Mouse (Mus musculus): ENCODE results near the gene Macf1.

Gene Macf1

DNA sequence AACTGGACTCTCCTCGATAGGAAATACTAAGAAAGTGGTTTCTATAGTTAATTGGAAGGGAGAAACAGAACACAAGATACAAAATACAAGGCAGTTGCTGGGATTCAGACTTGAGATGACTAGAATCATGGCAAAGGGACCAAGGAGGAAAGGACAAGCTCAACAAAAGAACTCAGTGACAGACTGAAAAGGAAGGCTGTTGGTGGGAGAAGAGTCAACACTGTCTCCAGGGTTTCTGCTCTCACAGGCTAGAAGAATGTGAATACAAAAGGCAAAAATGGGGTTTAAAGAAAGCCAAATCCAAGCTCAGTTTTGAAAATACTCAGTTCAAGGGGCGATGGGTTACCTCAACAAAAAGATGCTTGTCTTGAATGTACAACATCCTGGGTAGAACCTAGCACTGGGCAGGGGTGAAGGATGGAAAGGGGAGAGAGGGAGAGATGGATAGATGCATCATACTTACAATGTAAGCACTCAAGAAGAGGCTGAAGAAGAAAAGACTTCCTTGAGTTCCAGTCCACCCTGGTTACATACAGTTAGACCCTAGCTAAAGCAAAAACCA, 81.4 kb downstream of the Macf1 start:
- no peak for DNase-seq (ENCODE audit: extremely low read depth, insufficient read length, low spot score)

DNA sequence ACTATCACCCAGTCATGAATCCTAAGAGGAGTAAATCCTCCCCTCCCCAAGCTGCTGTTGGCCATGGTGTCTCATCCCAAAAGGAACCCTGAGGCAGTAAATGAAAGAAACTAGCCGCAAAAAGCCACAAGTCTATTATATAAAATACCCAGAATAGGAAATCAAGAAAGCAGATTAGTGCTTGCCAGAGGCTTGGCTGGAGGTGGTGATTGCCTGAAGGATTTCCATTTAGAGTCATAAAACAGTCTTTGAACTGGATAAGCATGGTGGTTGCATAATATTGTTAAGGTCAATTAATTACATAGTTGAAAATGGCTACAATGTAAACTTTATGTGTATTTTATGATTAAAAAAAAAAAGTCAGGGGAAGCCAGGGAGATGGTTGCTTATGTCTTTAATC, 83.1 kb downstream of the Macf1 start:
- DNase-seq (ENCODE audit: extremely low read depth, insufficient read length, low spot score), result no peak

DNA sequence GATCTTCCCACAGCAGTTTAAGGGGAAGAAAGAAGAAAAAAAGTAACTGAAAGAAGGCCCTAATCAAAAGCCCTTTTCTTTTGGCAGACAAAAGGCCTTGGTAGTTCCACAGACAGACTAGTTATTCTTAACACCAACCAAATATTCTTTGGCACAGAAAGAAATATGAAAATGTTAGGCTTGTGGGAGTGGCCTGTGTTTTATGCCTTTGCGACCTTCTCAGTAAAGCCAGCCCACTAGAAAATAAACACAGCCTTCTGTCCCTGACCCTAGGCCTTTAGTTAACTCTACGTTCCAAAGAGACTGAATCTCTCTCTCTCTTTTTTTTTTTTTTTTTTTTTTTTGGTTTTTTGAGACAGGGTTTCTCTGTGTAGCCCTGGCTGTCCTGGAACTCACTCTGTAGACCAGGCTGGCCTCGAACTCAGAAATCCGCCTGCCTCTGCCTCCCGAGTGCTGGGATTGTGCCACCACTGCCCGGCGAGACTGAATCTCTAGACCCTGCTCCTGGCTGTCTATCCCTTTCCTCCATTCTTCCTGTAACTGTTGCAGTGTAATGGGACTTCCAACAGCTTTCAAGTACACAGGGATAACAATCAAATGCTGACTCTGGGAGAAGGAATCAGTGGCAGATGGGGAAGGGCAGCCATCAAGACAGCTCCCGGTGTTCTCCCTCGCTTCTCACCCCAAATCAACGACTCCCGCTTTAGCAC, 85.5 kb downstream of the Macf1 start:
- DNase-seq (ENCODE audit: extremely low read depth, insufficient read length, low spot score), result no peak

DNA sequence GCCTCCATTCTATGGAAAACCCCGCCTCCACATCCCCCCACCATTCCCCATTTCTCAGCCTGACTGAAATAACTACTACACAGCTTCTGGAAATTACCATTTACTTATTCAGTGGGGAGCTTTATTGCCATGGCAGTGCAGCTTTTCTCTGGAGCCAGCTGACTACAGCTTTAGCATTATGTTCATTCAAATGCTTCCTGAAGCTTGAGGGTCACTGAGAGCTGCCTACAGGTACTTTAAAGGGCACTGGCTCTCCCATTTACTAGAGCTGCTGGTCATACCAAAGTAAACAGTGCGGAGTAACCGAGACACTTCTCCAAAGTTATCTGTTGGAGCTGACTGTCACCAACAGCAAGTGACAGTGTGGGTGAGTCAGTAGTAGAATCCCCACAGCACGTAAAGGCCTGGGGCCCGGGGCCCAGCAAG, 89.8 kb downstream of the Macf1 start:
- DNase-seq (ENCODE audit: extremely low read depth, insufficient read length, low spot score), result no peak

DNA sequence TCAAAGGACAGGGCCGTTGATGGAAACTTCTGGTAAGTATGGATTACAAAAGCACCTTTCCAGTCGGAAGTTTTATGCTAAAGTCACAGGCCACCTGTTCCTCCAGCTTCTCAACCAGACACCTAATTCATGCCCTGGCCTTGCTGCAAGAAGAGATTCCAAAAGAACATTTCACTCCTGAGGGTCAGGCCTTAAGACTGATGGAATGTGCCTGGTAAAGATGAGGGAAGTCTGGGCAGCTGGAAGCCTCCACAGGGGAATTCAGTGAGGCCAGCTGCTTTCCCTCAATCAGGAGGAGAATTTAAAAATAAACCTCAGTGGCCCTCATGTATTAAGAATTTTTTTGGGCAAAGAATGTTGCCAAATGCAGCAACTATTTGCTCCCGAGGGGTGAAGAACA, 90.5 kb downstream of the Macf1 start:
- no peak for DNase-seq (ENCODE audit: extremely low read depth, insufficient read length, low spot score)

DNA sequence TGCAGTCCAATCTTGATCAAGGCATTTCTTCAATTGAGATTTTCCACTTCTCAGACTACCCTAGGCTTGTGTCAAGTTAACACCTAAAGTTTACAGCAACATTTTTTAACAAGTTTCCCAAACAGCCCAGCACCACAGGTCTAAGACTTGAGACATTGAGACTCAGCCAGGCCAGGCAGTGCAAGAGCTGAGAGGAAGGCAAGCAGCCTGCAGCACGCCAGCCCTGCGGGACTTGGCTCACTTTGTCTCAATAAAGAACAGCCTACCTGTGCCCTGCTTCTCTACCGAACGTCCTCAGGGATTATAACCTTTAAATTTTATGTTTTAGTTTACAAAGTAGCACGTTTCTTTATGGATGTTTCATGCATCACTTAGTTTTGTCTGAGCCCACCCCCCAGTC, 92.1 kb downstream of the Macf1 start:
- DNase-seq (ENCODE audit: extremely low read depth, insufficient read length, low spot score), result no peak

DNA sequence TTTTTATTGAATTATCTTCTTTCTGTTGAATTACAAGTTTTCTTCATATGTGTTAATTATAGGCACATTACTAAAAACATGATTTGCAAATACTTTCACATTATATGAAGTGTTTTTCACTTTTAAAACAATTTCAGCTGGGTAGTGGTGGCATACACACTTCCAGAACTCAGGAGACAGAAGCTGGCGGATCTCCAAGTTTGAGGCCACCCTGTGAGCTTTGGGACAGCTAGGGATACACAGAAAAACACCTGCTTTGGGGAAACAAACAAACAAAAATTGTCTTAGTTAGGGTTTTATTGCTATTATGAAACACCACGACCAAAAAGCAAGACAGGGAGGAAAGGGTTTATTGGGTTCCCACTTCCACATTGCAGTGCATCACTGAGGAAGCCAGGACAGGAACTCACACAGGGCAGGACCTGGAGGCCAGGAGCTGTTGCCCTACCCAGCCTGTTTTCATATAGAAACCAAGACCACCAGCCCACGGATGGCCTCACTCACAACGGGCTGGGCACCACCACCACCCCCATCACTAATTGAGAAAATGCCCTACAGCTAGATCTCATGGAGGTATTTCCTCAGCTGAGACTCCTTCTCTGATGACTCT, 93.0 kb downstream of the Macf1 start:
- DNase-seq (ENCODE audit: extremely low read depth, insufficient read length, low spot score), result no peak

DNA sequence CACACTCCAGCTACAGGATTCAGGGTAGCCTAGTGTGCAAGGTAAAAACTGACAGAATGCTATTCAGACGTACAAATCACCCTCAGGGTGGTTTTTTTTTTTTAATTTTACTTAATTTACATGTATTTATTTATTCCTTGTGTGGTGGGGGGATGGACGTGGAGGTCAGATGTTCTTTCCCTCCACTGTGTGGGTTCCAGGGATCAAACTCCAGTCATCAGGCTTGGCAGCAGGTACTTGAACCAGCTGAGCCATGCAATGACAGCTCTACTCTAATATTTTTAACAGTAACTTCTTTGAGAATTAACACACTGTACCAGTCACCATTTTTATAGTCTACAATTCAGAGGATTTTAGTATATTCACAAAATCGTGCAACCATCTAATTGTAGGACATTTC, 94.7 kb downstream of the Macf1 start:
- no peak for DNase-seq (ENCODE audit: extremely low read depth, insufficient read length, low spot score)

DNA sequence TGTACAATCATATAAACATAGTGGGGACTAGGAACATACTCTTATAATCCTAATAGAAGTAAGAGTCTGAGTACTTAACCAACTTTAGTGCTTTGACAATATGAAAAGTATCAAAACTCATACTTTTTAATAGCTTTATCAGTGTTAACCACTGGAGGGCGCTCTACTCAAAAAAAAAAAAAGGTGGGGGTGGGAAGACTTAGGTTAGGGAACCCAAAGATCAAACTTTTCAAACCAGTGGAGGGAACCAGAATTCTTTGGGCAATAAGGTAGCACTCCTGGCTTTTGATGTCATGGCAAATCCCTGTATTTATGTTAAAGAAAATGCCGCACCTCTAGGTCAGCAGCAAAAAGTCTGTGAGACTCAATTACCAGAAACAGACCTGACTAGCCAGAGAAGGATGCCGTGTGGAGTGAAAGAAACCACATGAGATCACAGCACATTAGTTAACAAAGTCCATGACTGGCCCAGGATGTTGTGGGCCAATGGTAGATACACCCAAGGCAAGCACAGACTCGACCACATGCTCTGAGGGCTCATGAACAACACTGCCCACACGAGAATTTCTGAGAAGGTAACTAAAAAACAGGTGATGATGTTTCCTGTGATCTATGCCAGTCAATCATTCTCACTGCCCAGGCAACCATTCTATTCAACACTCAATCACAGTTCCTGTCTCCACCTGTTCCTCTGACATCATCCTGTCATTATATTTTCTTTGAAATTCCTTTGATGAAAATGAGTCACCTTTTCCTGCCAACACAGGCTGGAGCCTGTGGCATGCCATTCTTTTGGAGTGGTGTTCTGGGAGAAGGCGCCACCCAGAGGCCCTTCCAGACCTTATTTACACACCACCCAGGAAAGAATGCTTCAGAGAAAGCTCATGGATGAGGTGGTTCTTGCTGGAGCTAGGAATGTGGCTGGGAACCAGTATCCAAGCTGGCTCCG, 95.5 kb downstream of the Macf1 start:
- peak; percentile 62 for DNase-seq (ENCODE audit: extremely low read depth, insufficient read length, low spot score)

DNA sequence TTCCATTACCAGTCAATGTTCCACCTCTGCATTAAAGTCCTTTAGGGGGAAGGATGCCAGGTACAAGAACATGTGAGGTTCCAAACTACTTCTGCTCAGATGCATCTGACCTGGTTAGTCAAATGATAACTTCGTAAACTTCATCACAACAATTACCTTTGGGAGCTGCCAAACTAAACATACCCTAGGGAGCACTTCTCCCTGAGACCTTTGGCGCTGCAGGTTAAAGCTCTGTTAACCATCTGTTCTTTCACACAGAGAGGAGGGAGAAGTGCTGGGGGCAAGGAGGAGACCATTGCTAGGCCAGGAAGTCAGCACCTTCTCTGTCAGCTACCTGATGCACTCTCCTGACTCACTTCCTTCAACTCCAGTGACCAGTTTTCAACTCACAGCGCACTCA, 96.5 kb downstream of the Macf1 start:
- DNase-seq (ENCODE audit: extremely low read depth, insufficient read length, low spot score), result no peak

DNA sequence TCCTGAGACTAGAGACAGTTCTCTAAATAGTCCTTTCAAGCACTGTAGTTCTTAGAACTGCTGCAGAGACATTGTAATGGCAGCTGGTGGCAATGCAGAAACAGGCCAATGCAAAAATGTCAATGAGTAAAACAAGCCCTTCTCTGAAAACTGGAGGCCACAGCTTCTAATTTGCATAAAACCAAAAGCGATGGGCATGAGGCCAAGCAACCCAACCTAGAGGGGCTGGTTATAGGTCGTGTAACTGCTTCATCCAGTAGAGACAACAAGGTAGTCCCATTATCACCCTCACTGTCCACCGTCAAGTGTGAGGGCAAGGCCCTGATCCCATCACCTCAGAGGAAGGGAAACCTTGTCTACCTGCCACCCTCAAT, 99.5 kb downstream of the Macf1 start:
- no peak for DNase-seq (ENCODE audit: extremely low read depth, insufficient read length, low spot score)

DNA sequence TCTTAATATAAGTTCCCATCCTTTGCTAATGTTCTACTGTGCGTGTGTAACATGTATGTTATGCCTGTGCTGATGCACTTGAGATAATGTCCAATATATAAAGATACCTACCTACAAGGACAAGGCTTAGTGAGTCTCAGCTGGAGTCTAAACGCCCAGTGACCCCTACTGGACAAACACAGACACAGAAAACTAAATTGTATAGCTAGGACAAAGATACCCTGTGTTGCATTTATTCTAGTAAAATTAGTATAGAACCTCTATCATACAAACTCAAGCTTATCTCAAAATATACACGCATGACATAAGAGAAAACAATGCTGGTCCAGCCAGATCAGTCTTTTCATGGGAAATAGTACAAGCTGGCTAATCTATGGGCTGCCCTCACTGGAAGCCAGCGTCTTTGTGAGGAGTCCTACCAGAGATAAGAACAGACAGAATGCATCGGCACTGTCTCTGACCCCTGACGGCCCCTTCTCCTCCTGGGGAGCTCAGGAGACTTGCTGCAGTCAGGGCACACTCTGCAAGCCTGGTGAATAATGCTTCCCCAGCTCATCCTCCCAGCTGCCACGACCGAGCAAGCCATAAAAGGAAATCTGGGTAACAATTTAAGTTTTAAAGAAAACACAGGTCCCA, 100.0 kb downstream of the Macf1 start:
- DNase-seq (ENCODE audit: extremely low read depth, insufficient read length, low spot score), result no peak

DNA sequence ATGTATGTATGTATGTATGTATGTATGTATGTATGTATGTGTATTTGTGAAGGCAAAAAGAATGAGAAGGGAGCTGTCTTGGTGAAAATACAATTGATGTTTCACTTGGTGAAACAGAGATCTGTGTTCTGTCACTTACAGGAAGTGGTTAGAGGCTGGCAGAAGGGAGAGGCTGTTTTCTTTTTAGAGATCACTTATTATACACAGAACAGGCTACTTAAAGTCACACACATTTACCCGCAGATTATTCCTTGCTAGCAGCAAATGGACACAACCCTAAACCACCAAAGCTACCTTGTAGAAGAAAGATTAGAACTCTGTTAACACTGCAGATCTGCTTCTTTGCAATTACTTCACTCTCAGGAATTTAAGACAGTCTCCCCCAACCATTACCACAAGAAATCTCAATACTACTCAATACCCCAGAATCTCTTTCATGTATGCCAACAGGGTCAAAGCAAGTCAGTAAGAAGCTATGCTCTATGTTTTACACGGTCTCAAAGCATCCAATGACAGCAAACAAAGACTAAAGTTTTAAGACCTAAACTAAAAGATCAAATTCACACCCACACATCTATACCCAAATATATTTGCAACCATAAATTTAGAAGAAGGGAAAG, 106.6 kb downstream of the Macf1 start:
- DNase-seq (ENCODE audit: extremely low read depth, insufficient read length, low spot score), result no peak

DNA sequence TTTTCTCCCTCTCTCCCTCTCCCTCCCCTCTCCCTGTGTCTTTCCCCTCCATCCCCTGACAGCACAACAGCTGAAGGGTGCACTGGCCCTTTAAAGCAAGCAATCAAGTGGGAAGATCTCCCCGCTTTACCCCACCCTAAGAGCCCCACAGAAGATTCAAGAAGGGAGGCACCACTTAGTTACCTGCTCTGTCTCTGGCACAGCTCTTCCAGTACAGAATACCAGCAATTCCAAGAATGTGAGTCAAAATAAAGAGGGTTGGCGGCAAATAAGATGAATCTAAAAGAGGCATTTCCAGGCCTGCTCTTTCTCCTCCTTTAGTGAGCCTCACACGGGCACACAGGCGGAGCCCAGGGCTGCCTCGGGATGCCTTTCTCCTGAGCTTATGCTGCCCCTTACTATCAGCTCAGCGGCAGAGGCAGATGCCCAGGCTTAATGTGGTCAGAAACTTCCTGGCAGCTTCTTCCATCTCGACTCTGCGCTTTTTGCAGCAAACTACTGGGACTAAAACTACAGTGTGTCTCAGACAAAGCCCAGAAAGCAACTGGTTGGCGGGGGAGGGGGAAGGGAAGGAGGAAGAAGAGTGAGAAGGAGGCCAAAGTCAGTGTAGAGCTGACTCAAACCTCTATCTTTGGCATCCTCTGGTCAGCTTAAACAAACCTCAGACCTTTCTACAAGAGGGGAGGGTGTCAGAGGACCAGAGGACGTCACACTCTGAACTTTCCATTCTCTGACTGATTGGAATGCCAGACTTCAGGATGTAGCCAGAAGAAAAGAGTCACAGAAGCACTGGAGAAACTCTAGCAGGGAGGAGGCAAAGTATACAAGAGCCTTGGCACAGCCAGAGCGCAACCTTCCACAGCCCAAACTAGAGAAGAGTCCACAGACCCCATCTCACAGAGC, 111.5 kb downstream of the Macf1 start:
- DNase-seq (ENCODE audit: extremely low read depth, insufficient read length, low spot score), result peak; percentile 80

DNA sequence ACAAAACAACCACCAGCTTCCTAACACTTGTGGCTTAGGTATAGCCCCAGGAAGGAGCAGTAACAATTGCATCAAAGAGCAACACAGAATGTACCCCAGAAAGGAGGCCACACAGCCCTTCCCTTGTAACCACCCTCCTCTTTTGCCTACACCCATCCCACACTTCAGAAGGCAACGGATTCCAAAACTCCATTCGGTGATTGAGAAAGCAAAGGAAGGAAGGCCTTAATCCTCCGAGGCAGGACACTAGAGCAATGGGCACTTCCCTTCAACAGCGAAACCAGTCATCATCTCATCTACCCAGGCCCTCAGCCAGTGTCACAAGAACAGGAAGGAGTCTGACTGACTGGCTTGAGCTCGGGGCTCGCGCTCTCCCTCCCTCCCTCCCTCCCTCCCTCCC, 112.3 kb downstream of the Macf1 start:
- DNase-seq (ENCODE audit: extremely low read depth, insufficient read length, low spot score), result peak; percentile 43

DNA sequence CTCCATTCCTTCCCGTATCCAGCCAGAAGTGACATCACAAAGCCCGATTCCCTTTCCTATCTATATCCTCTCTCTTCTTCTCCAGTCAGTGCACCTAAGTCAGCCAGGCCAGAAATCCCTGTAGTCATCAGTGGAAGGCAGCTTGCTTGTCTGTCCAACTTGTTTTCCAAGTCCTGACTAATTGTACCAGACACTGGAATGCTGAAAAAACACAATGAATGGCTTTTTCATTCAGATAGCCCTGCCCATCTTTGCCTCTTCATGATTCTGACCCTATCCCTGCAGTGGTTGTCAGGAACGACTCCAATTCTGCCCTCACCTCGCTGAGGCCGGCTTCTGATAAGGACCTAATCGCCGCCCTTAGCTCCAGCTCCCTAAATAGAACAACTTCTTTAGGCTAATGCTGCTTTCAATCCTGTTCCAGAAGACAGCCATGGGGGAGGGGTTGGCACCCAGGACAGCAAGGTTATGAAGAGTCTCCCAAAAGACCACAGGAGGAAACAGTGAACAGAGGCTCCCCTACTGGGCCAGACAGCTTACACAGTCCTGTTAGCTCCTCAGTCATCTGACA, 118.8 kb downstream of the Macf1 start:
- DNase-seq (ENCODE audit: extremely low read depth, insufficient read length, low spot score), result no peak

DNA sequence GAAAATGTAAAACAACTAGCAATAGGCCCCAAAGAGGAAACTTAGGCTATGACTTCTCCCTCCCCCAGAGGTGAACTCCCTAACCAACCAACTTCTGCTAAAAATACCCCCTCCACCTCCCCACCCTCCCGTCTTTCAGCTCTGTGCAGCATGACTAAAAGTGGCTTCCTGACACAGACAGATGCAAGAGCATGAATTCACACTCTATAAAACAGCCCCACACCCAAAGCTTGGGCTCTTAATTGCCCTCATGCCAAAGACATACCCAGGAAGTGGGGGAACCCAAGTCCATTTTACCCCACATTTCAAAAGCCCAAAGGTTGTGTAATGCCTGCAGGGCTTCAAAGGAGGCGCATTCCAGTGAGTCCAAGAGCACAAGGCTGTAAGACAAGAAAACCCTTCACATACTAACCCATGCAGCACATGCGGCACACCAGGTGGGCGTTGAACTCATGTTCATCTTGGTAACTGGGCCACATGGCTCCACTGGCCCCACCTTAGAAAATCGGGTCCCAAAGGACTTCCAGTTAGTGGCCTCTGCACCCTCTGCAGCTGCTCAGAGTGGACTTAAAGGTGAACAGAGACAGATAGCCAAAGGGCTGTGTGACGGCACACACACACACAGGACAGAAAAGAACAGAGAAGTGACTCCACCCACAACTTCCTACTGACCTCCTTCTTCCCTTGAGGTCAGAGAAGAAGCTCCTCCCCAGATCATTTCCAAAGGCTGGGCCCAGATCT, 119.9 kb downstream of the Macf1 start:
- DNase-seq (ENCODE audit: extremely low read depth, insufficient read length, low spot score), result no peak

DNA sequence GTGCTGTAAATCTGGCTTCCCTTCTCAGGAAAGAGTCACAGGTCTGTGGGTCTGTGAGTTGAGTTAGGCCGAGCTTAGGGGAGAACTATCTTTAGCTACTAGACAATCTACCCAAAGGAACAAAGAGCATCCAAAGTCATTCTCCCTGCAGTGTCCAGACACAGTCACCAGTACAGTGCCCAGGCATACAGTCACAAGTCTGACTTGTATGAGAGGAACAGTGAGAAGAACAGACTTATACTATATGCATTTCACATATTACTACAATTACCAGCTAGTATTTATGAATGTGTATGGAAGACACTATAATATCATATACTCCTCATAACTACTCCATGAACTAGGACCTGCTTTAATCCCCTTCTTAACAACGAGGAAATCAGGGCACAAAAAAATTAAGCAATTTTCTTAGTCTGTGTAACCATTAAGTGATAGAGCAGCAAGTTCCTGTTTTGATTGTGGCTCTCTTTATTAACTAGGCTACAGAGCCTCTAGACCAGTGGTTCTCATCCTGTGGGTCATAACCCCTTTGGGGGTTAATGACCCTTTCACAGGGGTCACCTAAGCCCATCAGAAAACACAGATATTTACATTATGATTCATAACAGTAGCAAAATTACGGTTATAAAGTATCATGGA, 121.9 kb downstream of the Macf1 start:
- no peak for DNase-seq (ENCODE audit: extremely low read depth, insufficient read length, low spot score)
